Mouse (Mus musculus): ENCODE results near the gene Cic. TPM values are rescaled to one million over a fixed set of nuclear protein-coding genes. Genes with fewer than 3 reads are reported as not detected.
A peak's percentile ranks its signal among the peaks of the same experiment; 100 is the strongest.
"Not testable (repeated sequence)": the region's sequence is repeated elsewhere in the genome, so short reads cannot be mapped to it uniquely, and the experiment has no call there.

Gene Cic
- total and polyA plus RNA-seq, 3 experiments = 41.6 to 62.9 (median 62.8) TPM

- Histone ChIP-seq H3K79me2 (replicated peaks; ENCODE audit: control insufficient read depth, insufficient read depth, low read length) (no peaks in the 10 kb centered on the region; the same call in 1 of the 2 replicates), H3K9ac (ENCODE audit: low read depth, low read length) (no peak overlapping the region), H3K27me3 (ENCODE audit: control insufficient read depth, insufficient read depth, low read length) (no peaks in the 10 kb centered on the region), H3K4me1 (ENCODE audit: control insufficient read depth, insufficient read depth, low read length) (no peaks in the 10 kb centered on the region; the same call in 1 of the 2 replicates), H3K27ac (no peak overlapping the region), H3K36me3 (ENCODE audit: control insufficient read depth, insufficient read depth, low read length) (no peaks in the 10 kb centered on the region), H3K4me3 (no peak overlapping the region)
- WGBS = 81% methylated on average over 2 of the region's 2 CpGs
- DNase-seq = no peak
- intact Hi-C loops (cut with DNase I) = no loop called here
- no peak for TF ChIP-seq POLR2A (IDR thresholded peaks at IDR 0.05; ENCODE audit: insufficient read depth, low read depth, low read length)
- no peak for TF ChIP-seq CTCF (IDR thresholded peaks at IDR 0.05)
- TF ChIP-seq EP300 (IDR thresholded peaks at IDR 0.05; ENCODE audit: insufficient read depth, low read depth, low read length) = no peak
These were observed 55.7 kb downstream of the Cic start for GRCm38 (mm10) chr7:25323219-25323618.

GRCm38 (mm10) chr7:25325431-25325830, 57.9 kb downstream of the Cic start:
- WGBS = 93% methylated on average over 6 of the region's 6 CpGs
- DNase-seq; H3K36me3 ChIP-seq (ENCODE audit: control insufficient read depth, insufficient read depth, low read length); intact Hi-C loops (cut with DNase I); H3K27ac ChIP-seq; H3K79me2 ChIP-seq (replicated peaks; ENCODE audit: control insufficient read depth, insufficient read depth, low read length); H3K4me3 ChIP-seq; H3K4me1 ChIP-seq (ENCODE audit: control insufficient read depth, insufficient read depth, low read length); H3K27me3 ChIP-seq (ENCODE audit: control insufficient read depth, insufficient read depth, low read length); H3K9ac ChIP-seq (ENCODE audit: low read depth, low read length): not testable (repeated sequence)

GRCm38 (mm10) chr7:25326233-25326632, 58.7 kb downstream of the Cic start:
- no peak for TF ChIP-seq CTCF (IDR thresholded peaks at IDR 0.05)
- TF ChIP-seq EP300 (IDR thresholded peaks at IDR 0.05; ENCODE audit: insufficient read depth, low read depth, low read length) = no peak
- TF ChIP-seq POLR2A (IDR thresholded peaks at IDR 0.05; ENCODE audit: insufficient read depth, low read depth, low read length) = no peak
- Histone ChIP-seq H3K4me3 (no peak overlapping the region), H3K9ac (ENCODE audit: low read depth, low read length) (no peak overlapping the region), H3K27me3 (ENCODE audit: control insufficient read depth, insufficient read depth, low read length) (no peaks in the 10 kb centered on the region), H3K27ac (peak overlapping the region; percentile 33; the same call in 1 of the 2 replicates), H3K36me3 (ENCODE audit: control insufficient read depth, insufficient read depth, low read length) (no peaks in the 10 kb centered on the region), H3K79me2 (replicated peaks; ENCODE audit: control insufficient read depth, insufficient read depth, low read length) (no peaks in the 10 kb centered on the region; the same call in 1 of the 2 replicates), H3K4me1 (ENCODE audit: control insufficient read depth, insufficient read depth, low read length) (no peaks in the 10 kb centered on the region; the same call in 1 of the 2 replicates)
- 51% methylated on average over 8 of the region's 8 CpGs for WGBS
- intact Hi-C loops (cut with DNase I) = no loop called here
- DNase-seq = no peak

- H3K27ac ChIP-seq = no peak overlapping the region
- H3K36me3 ChIP-seq (ENCODE audit: control insufficient read depth, insufficient read depth, low read length) = no peaks in the 10 kb centered on the region
- H3K4me1 ChIP-seq (ENCODE audit: control insufficient read depth, insufficient read depth, low read length) = no peaks in the 10 kb centered on the region
- 50% methylated on average over 16 of the region's 16 CpGs for WGBS
- no peak overlapping the region for H3K4me3 ChIP-seq
- H3K27me3 ChIP-seq (ENCODE audit: control insufficient read depth, insufficient read depth, low read length) = no peaks in the 10 kb centered on the region
- no peak overlapping the region for H3K9ac ChIP-seq (ENCODE audit: low read depth, low read length)
- DNase-seq = peak; percentile 70 to 74
- H3K79me2 ChIP-seq (replicated peaks; ENCODE audit: control insufficient read depth, insufficient read depth, low read length) = no peaks in the 10 kb centered on the region
- intact Hi-C loops (cut with DNase I) = loop anchor here (1.0 to 10.0 kb wide), 2 partner anchors 200 to 229 kb away; no protein-coding TSS in a partner anchor
- TF ChIP-seq CTCF (IDR thresholded peaks at IDR 0.05) = peak; percentile 85
- TF ChIP-seq POLR2A (IDR thresholded peaks at IDR 0.05; ENCODE audit: insufficient read depth, low read depth, low read length) = no peak
- TF ChIP-seq EP300 (IDR thresholded peaks at IDR 0.05; ENCODE audit: insufficient read depth, low read depth, low read length) = peak; percentile 71; the same call in 1 of the 2 replicates
These were observed 66.2 kb downstream of the Cic start for GRCm38 (mm10) chr7:25333596-25334307.

- Histone ChIP-seq H3K4me3 (no peak overlapping the region), H3K9ac (ENCODE audit: low read depth, low read length) (no peak overlapping the region), H3K27me3 (ENCODE audit: control insufficient read depth, insufficient read depth, low read length) (no peaks in the 10 kb centered on the region), H3K79me2 (replicated peaks; ENCODE audit: control insufficient read depth, insufficient read depth, low read length) (no peaks in the 10 kb centered on the region), H3K27ac (no peak overlapping the region), H3K36me3 (ENCODE audit: control insufficient read depth, insufficient read depth, low read length) (no peaks in the 10 kb centered on the region), H3K4me1 (ENCODE audit: control insufficient read depth, insufficient read depth, low read length) (no peaks in the 10 kb centered on the region)
- DNase-seq = no peak
- TF ChIP-seq CTCF (IDR thresholded peaks at IDR 0.05) (no peak), POLR2A (IDR thresholded peaks at IDR 0.05; ENCODE audit: insufficient read depth, low read depth, low read length) (no peak), EP300 (IDR thresholded peaks at IDR 0.05; ENCODE audit: insufficient read depth, low read depth, low read length) (no peak)
- WGBS = 87% methylated on average over 12 of the region's 12 CpGs
- intact Hi-C loops (cut with DNase I) = loop anchor here (10.0 kb wide), 1 partner anchor 230 kb away; no protein-coding TSS in a partner anchor
These were observed 67.0 kb downstream of the Cic start for GRCm38 (mm10) chr7:25334472-25334871.

GRCm38 (mm10) chr7:25339329-25339728, 71.8 kb downstream of the Cic start:
- Histone ChIP-seq H3K79me2 (replicated peaks; ENCODE audit: control insufficient read depth, insufficient read depth, low read length) (no peaks in the 10 kb centered on the region), H3K4me1 (ENCODE audit: control insufficient read depth, insufficient read depth, low read length) (no peaks in the 10 kb centered on the region), H3K27ac (no peak overlapping the region), H3K27me3 (ENCODE audit: control insufficient read depth, insufficient read depth, low read length) (no peaks in the 10 kb centered on the region), H3K9ac (ENCODE audit: low read depth, low read length) (no peak overlapping the region), H3K4me3 (no peak overlapping the region), H3K36me3 (ENCODE audit: control insufficient read depth, insufficient read depth, low read length) (no peaks in the 10 kb centered on the region)
- WGBS = 88% methylated on average over 9 of the region's 9 CpGs
- DNase-seq = peak in 1 of 2 experiments; percentile 15
- TF ChIP-seq POLR2A (IDR thresholded peaks at IDR 0.05; ENCODE audit: insufficient read depth, low read depth, low read length) = no peak
- no peak for TF ChIP-seq EP300 (IDR thresholded peaks at IDR 0.05; ENCODE audit: insufficient read depth, low read depth, low read length)
- TF ChIP-seq CTCF (IDR thresholded peaks at IDR 0.05) = no peak
- intact Hi-C loops (cut with DNase I) = loop anchor here (10.0 kb wide), 1 partner anchor 235 kb away; no protein-coding TSS in a partner anchor

Measured in heart, adult 2 months (tissue).